Mouse (Mus musculus) embryonic facial prominence, embryonic 13.5 days (tissue): ENCODE data around the gene Cst6. TPM values are rescaled to one million over a fixed set of nuclear protein-coding genes. Genes with fewer than 3 reads are reported as not detected.

ENCODE experiments used
- ATAC-seq: fragments of 200-750 bp; cut with Nextera tagmentation; 2 replicates; pipeline ENCODE4 v1.8.0; 2017; ENCODE audit warnings: low read depth; ENCODE audit not compliant: insufficient number of reproducible peaks, insufficient read depth, low FRiP score, low TSS enrichment
- H3K27ac ChIP-seq: fragments of 300-500 bp; sonication (generic); 2 replicates; pipeline ENCODE4 v1.5.1; 2015; ENCODE audit warnings: moderate library complexity, mild to moderate bottlenecking, inconsistent platforms
- H3K27me3 ChIP-seq: fragments of 300-500 bp; sonication (generic); 2 replicates; pipeline ENCODE4 v1.6.1; 2015; ENCODE audit warnings: mild to moderate bottlenecking, inconsistent platforms
- H3K36me3 ChIP-seq: fragments of 300-500 bp; sonication (generic); 2 replicates; pipeline ENCODE4 v1.6.1; 2015; ENCODE audit warnings: mild to moderate bottlenecking, inconsistent platforms
- H3K4me1 ChIP-seq: fragments of 300-500 bp; sonication (generic); 2 replicates; pipeline ENCODE4 v1.6.1; 2015; ENCODE audit warnings: inconsistent platforms
- H3K4me2 ChIP-seq: fragments of 300-500 bp; sonication (generic); 2 replicates; pipeline ENCODE4 v1.6.1; 2015; ENCODE audit warnings: moderate library complexity, mild to moderate bottlenecking, inconsistent platforms
- H3K4me3 ChIP-seq: fragments of 300-500 bp; sonication (generic); 2 replicates; pipeline ENCODE4 v1.5.1; 2015; ENCODE audit warnings: mild to moderate bottlenecking, inconsistent platforms
- H3K9ac ChIP-seq: fragments of 300-500 bp; sonication (generic); 2 replicates; pipeline ENCODE4 v1.6.1; 2015; ENCODE audit warnings: mild to moderate bottlenecking, inconsistent platforms
- H3K9me3 ChIP-seq: fragments of 300-500 bp; sonication (generic); 2 replicates; pipeline ENCODE4 v1.6.1; 2016; ENCODE audit warnings: inconsistent platforms
- WGBS: fragments of 180-500 bp; shearing (Covaris S2); methylation state at CpG from one replicate; pipeline ENCODE4 v1.1.7; 2015; ENCODE audit warnings: mixed read lengths; 5-methylcytosine and 5-hydroxymethylcytosine counted together
- polyA plus RNA-seq: library from polyadenylated mRNA; unstranded; fragments of >200 nt; fragmentation: Nextera tagmentation; extraction: Ambion mirVana; gene quantifications from 2 replicates; pipeline ENCODE4 v1.2.1, GENCODE M21; 2015

Gene Cst6
- polyA plus RNA-seq, 1 experiment from 2014 or later, result 3.6 TPM

DNA sequence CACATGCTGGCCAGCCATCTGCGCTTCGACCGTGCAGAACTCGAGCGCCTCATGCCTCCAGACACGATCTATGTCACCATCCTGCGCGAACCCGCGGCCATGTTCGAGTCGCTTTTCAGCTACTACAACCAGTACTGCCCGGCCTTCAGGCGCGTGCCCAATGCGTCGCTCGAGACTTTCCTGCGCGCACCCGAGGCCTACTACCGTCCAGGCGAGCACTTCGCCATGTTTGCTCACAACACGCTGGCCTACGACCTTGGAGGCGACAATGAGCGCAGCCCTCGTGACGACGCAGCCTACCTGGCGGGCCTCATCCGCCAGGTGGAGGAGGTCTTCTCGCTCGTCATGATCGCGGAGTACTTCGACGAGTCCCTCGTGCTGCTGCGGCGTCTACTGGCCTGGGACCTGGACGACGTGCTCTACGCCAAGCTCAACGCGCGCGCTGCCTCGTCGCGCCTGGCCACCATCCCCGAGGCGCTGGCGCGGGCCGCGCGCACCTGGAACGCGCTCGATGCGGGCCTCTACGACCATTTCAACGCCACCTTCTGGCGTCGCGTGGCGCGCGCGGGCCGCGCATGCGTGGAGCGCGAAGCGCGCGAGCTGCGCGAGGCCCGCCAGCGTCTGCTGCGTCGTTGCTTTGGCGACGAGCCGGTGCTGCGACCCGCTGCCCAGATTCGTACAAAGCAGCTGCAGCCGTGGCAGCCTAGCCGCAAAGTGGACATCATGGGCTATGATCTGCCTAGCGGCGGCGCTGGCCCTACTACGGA is 42.2 kb downstream of the Cst6 start:
- peaks cover 5% of the 10 kb centered on the region; the same call in 1 of the 2 replicates for H3K4me1 ChIP-seq
- peak overlapping the region; percentile 29 for H3K4me3 ChIP-seq
- peaks cover 15% of the 10 kb centered on the region for H3K27me3 ChIP-seq
- peak overlapping the region; percentile 55 for H3K4me2 ChIP-seq
- no peak overlapping the region for H3K27ac ChIP-seq
- no peak for ATAC-seq
- H3K9ac ChIP-seq, result no peak overlapping the region
- H3K36me3 ChIP-seq, result peaks cover 31% of the 10 kb centered on the region
- 39% methylated on average over 98 of the region's 98 CpGs for WGBS
- H3K9me3 ChIP-seq, result peaks cover 8% of the 10 kb centered on the region; the same call in 1 of the 2 replicates

DNA sequence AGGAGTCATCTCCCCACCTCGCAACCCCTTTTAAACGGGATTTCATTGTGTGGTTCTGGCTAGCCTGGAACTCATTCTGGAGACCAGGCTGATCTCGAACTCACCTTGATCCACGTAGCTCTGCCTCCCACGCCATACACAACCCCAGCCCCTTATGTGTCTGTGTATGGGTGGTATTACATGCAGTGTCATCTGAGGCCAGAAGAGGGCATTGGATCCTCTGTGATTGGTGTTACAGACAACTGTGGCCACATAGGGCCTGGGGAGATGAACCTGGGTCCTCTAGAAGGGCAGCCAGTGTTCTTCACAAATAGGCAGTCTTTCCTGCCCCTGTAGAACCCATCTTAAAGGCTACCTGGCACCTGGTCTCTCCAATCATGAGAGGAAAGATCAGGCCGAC is 43.1 kb downstream of the Cst6 start:
- Histone ChIP-seq H3K9ac (no peak overlapping the region), H3K27ac (no peak overlapping the region), H3K36me3 (peaks cover 31% of the 10 kb centered on the region), H3K4me2 (no peak overlapping the region), H3K9me3 (peaks cover 8% of the 10 kb centered on the region; the same call in 1 of the 2 replicates), H3K4me1 (peaks cover 5% of the 10 kb centered on the region; the same call in 1 of the 2 replicates), H3K27me3 (peaks cover 15% of the 10 kb centered on the region), H3K4me3 (no peak overlapping the region)
- ATAC-seq, result no peak
- WGBS, result 79% methylated on average over 6 of the region's 6 CpGs

DNA sequence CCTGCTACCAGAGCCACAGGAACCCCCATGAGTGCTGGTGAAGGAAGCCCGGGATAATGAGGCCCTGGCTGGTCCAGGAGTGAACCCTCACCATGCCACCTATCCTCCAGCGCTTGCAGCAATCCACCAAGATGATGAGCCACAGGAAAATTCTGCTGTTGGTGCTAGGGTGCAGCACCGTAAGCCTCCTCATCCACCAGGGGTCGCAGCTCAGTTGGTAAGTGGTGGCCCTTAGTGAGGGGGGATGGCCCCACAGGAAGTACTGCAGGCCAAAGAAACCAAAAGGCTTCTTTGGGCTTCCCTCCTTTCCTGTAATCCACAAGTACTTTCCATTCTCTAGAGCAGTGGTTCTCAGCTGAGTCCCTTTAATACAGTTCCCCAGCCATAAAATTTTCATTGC is 46.9 kb downstream of the Cst6 start:
- no peak overlapping the region for H3K4me3 ChIP-seq
- peaks cover 24% of the 10 kb centered on the region for H3K36me3 ChIP-seq
- H3K27ac ChIP-seq, result no peak overlapping the region
- peaks cover 23% of the 10 kb centered on the region for H3K4me1 ChIP-seq
- H3K9ac ChIP-seq, result no peak overlapping the region
- peaks cover 7% of the 10 kb centered on the region; the same call in 1 of the 2 replicates for H3K9me3 ChIP-seq
- ATAC-seq, result no peak
- H3K4me2 ChIP-seq, result no peak overlapping the region
- WGBS, result 26% methylated on average over 4 of the region's 4 CpGs
- peaks cover 9% of the 10 kb centered on the region for H3K27me3 ChIP-seq

GRCm38 (mm10) chr19:5300588-5300987 is 48.8 kb downstream of the Cst6 start:
- H3K27ac ChIP-seq, result no peak overlapping the region
- H3K4me1 ChIP-seq, result peaks cover 29% of the 10 kb centered on the region
- no peaks in the 10 kb centered on the region for H3K27me3 ChIP-seq
- no peaks in the 10 kb centered on the region for H3K9me3 ChIP-seq
- ATAC-seq, result no peak
- peaks cover 10% of the 10 kb centered on the region for H3K36me3 ChIP-seq
- H3K4me2 ChIP-seq, result no peak overlapping the region
- H3K9ac ChIP-seq, result no peak overlapping the region
- no peak overlapping the region for H3K4me3 ChIP-seq
- 66% methylated on average over 6 of the region's 6 CpGs for WGBS

DNA sequence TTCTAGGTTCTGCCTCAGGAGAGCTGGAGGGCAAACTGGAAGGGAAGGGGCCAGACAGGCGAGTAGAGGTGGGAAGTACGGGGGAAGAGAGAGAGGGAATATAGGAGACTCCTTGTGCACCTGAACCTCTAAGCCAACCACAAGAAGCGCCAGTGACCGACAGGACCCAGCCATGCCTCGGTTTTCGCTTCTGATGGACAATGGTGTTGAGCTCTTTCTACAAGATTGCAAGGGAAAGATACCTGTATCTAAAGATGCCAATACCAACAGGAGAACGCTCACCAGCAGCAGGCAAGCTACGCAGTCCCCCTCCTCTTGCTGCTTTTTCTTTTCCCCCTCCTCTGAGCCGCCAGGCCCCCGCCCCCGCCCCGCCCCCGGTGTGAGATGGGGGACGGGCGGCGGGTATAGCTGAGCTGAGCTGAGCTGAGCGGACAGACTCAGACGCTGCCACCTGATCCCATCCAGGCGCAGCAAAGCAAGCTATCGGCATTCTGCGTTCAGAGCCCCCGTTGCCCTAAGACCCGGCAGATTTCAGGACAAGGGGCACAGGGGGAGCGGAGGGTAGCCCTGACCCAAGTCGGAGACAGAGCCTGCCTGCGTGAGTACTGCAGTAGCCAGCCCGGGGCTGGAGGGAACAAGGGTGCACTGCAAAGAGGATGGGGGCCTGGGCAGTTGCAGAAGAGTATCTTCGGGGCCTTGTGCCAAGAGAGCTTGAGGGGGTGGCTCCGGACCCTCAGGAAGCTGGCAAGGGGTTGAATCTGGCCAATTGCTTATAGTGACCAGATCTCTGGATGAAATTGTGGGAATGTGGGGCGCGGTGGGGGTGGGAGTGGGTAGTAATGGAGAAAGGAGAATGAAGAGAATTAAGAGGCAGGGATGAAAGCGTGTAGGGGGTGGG is 51.2 kb downstream of the Cst6 start, which contains the start of gene Gal3st3:
Gene Gal3st3 (plus strand): TSS at position 429 of the 898 bp plus-strand sequence.
- Histone ChIP-seq H3K36me3 (peaks cover 4% of the 10 kb centered on the region), H3K9ac (peak within 1 kb of the TSS; percentile 78), H3K4me1 (peaks cover 40% of the 10 kb centered on the region), H3K27ac (peak within 1 kb of the TSS; percentile 55; the same call in 1 of the 2 replicates), H3K27me3 (no peaks in the 10 kb centered on the region), H3K4me3 (peak within 1 kb of the TSS; percentile 56), H3K4me2 (peak within 1 kb of the TSS; percentile 85), H3K9me3 (no peaks in the 10 kb centered on the region)
- no peak for ATAC-seq
- WGBS, result 5% methylated on average over 32 of the region's 32 CpGs

- ATAC-seq, result no peak
- Histone ChIP-seq H3K27me3 (no peaks in the 10 kb centered on the region), H3K4me3 (no peak overlapping the region), H3K4me1 (peaks cover 44% of the 10 kb centered on the region), H3K4me2 (no peak overlapping the region), H3K9me3 (no peaks in the 10 kb centered on the region), H3K27ac (no peak overlapping the region), H3K9ac (no peak overlapping the region), H3K36me3 (peaks cover 18% of the 10 kb centered on the region)
- 78% methylated on average over 5 of the region's 5 CpGs for WGBS
These were observed 52.7 kb downstream of the Cst6 start for GRCm38 (mm10) chr19:5296630-5297029.

DNA sequence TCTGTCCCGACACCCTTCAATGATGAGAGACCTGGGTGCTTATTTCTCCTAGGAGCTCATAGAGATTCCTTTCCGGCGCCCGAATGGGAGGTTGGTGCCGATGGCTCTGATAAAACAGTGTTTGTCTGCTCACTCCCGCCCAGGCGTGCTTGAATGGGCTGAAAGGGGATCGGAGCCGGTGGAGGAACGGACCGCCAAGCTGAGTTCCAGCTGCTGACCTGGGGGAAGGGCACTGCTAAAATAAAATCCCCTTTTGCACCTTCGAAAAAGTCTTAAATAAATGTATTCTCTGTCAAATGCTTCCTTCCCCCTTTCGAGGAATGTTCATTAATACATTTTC is 53.7 kb downstream of the Cst6 start:
- 6% methylated on average over 13 of the region's 13 CpGs for WGBS
- Histone ChIP-seq H3K27ac (peak overlapping the region; percentile 89), H3K27me3 (no peaks in the 10 kb centered on the region), H3K9ac (peak overlapping the region; percentile 94), H3K4me1 (peaks cover 44% of the 10 kb centered on the region), H3K36me3 (peaks cover 27% of the 10 kb centered on the region), H3K4me2 (peak overlapping the region; percentile 94), H3K4me3 (peak overlapping the region; percentile 78), H3K9me3 (no peaks in the 10 kb centered on the region)
- no peak for ATAC-seq

DNA sequence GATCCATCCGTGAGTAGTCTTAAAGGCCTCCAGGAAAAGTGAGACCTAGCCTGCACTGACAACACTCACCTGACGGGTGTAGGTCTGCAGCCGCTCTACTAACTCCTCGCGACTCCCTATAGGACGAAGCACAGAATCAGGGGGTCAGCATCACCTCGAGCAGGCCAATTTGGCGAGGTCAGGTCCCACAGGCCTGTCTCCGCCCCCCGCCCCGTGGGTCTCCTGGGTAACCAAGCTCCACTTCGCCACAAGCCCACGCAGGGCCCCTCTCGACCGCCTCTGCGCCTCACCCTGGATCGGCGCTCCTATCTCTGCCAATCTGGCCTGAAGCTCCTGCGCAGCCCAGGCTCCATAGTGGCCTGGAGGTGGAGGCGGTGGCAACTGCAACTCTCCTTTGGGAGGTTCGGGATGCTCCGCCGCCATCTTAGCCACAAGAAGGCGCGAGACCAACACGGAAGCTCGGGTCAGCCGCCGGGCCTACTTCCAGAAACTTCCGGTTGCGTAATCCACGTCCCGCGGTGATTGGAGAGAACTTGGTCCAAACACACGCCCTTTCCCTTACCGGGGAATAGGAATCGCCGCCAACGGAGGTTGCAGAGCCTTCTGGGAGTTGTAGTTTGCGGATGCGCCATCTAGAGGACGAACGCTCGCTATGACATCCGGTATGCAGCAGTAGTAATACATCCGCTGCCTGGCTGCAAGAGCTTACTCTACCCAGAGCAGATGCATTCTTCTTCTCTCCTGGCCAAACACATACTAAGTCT is 54.2 kb downstream of the Cst6 start, which contains the start of gene Sf3b2:
Gene Sf3b2 (minus strand): TSS at position 484 of the 764 bp plus-strand sequence.
- Histone ChIP-seq H3K4me2 (peak within 1 kb of the TSS; percentile 94), H3K4me1 (peaks cover 44% of the 10 kb centered on the region), H3K27me3 (no peaks in the 10 kb centered on the region), H3K27ac (peak within 1 kb of the TSS; percentile 89), H3K9ac (peak within 1 kb of the TSS; percentile 94), H3K4me3 (peak within 1 kb of the TSS; percentile 78), H3K9me3 (no peaks in the 10 kb centered on the region), H3K36me3 (peaks cover 33% of the 10 kb centered on the region)
- under 1% methylated on average over 46 of the region's 46 CpGs for WGBS
- peak; percentile 94 for ATAC-seq

Other genes starting within 250 kb of the Cst6 start
- 234 and 262 TPM in 2 replicates for gene Rab1b, start 242.5 kb downstream of the Cst6 start, polyA plus RNA-seq
- gene Klc2, start 231.0 kb downstream of the Cst6 start, polyA plus RNA-seq, result 20.7 and 30.4 TPM in 2 replicates
- gene Pacs1, start 76.5 kb downstream of the Cst6 start, polyA plus RNA-seq, result 28.7 and 29.8 TPM in 2 replicates
- 404 and 414 TPM in 2 replicates for gene Sf3b2, start 54.1 kb downstream of the Cst6 start, polyA plus RNA-seq
- 7.4 and 8.9 TPM in 2 replicates for gene Gal3st3, start 51.2 kb downstream of the Cst6 start, polyA plus RNA-seq
- gene Catsper1, start 13.8 kb downstream of the Cst6 start, polyA plus RNA-seq, result not detected in 2 replicates
- 57.6 and 61.8 TPM in 2 replicates for gene Eif1ad, start 17.2 kb upstream of the Cst6 start, polyA plus RNA-seq
- 423 and 434 TPM in 2 replicates for gene Banf1, start 17.6 kb upstream of the Cst6 start, polyA plus RNA-seq
- gene Sart1, start 39.1 kb upstream of the Cst6 start, polyA plus RNA-seq, result 83.9 and 87.7 TPM in 2 replicates
- not detected in 2 replicates for gene Tsga10ip, start 53.0 kb upstream of the Cst6 start, polyA plus RNA-seq
- 278 and 306 TPM in 2 replicates for gene Drap1, start 75.4 kb upstream of the Cst6 start, polyA plus RNA-seq
- gene AI837181, start 75.6 kb upstream of the Cst6 start, polyA plus RNA-seq, result 67.3 and 67.7 TPM in 2 replicates
- not detected in 2 replicates for gene Fosl1, start 98.0 kb upstream of the Cst6 start, polyA plus RNA-seq
- gene Ccdc85b, start 108.3 kb upstream of the Cst6 start, polyA plus RNA-seq, result 6.8 TPM in 2 replicates
- gene Fibp, start 111.0 kb upstream of the Cst6 start, polyA plus RNA-seq, result 138 and 144 TPM in 2 replicates
- gene Ctsw, start 118.9 kb upstream of the Cst6 start, polyA plus RNA-seq, result 1.6 and 2.4 TPM in 2 replicates
- 200 and 207 TPM in 2 replicates for gene Efemp2, start 124.4 kb upstream of the Cst6 start, polyA plus RNA-seq
- gene Mus81, start 138.8 kb upstream of the Cst6 start, polyA plus RNA-seq, result 42.5 and 43.7 TPM in 2 replicates
- gene Cfl1, start 140.9 kb upstream of the Cst6 start, polyA plus RNA-seq, result 2,535 and 2,700 TPM in 2 replicates
- not detected in 2 replicates for gene 1700020D05Rik, start 154.2 kb upstream of the Cst6 start, polyA plus RNA-seq
- gene Snx32, start 161.0 kb upstream of the Cst6 start, polyA plus RNA-seq, result 9.7 and 11.7 TPM in 2 replicates
- 5.8 and 6.4 TPM in 2 replicates for gene Ovol1, start 211.1 kb upstream of the Cst6 start, polyA plus RNA-seq
- gene Ap5b1, start 218.5 kb upstream of the Cst6 start, polyA plus RNA-seq, result 3.1 and 3.3 TPM in 2 replicates